Mouse (Mus musculus) gastrocnemius, adult 18-20 months (tissue): Measurements from ENCODE around the gene Thoc6. TPM values are rescaled to one million over a fixed set of nuclear protein-coding genes. Genes with fewer than 3 reads are reported as not detected.

Source experiments
- DNase-seq: peaks from one replicate; pipeline ENCODE4 v3.0.0; 2021; ENCODE audit warnings: low spot score
- long read RNA-seq, 2 experiments: library from polyadenylated mRNA; stranded (forward); transcript quantifications; one replicate each; pipeline ENCODE4 v2.0.0; 2021
- total RNA-seq, 2 experiments: library from RNA; stranded (reverse); gene quantifications; 2 replicates each; pipeline ENCODE4 v1.2.3; 2021

Thoc6 gene
- total RNA-seq = 1 to 10 TPM; 6.9 to 9.9 TPM
- long read RNA-seq, experiment 1, transcript Thoc6-201 (13 exons, 1,504 nt) = major isoform, 5 of 11 reads
- long read RNA-seq, experiment 1, partial matches to known transcripts = 2 of 11 reads
- long read RNA-seq, experiment 1, other reads (novel, unspliced or antisense) = 1 of 11 reads
- long read RNA-seq, experiment 2, partial matches to known transcripts = 0 of 5 reads
- long read RNA-seq, experiment 2, other reads (novel, unspliced or antisense) = 0 of 5 reads

- peak; percentile 93 for DNase-seq
Measured at GRCm38 (mm10) chr17:23673424-23674073, at the start of gene Thoc6, which contains the start of gene Hcfc1r1. TSS of gene Thoc6 (minus strand) at chr17:23673882. TSS of gene Hcfc1r1 (plus strand) at chr17:23673596.

DNA sequence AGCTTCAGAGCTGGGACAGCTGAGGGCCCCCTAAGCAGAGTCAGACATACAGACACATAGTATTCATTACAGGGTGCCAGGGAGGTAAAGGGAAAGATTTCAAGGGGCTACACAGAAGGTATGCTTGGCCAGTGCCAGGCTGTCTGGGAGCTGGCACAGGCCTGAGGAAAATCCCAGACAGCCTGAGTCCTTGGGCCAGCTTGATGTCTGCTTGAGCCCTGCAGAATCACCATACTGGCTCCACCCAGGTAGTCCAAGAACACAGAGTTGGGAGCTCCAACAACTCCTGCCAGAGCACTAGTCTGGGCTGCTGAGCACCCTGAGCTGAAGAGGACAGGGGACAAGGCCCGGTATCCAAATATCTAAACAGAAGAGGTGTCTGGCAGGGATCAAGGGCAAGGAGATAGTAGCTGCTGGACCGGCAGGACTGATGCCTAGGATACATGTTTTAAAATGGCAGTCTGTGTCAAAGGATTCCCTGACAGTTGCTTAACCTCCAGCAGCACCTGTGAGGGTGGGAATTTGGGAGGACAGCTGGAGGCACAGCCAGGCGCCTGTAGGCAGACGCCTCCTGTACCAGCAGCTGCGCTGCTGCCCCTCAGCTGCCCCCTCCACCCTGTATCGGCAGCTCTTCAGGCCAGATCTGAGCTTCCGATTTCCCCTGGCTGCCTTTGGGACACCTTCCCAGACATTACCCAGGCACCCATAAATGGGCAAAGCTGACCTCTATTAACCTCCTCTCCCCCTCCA is 48.9 kb upstream of the Thoc6 start, which contains the start of gene 1520401A03Rik:
1520401A03Rik (minus strand) TSS at position 408 of the 750 bp plus-strand sequence.
- no peak for DNase-seq

DNA sequence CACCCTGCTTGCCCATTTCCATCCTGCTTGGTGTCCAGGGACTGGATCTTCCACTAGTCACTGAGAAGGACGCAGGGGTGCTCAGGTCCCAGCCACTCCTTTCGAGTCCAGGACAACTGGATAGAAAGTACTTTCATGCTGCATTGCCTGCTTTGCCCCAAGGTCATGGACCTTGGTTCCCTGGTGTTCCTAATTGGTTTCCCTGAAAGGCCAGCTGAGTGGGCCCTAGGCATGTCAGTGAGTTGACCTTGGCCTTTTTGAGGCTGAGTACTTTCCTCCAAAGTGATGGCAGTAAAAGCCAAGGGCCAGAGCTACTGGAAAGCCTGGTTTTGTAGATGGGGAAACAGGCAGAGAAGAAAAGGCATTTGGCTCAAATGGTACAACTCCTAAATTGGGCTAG is 48.2 kb upstream of the Thoc6 start:
- DNase-seq = no peak

DNA sequence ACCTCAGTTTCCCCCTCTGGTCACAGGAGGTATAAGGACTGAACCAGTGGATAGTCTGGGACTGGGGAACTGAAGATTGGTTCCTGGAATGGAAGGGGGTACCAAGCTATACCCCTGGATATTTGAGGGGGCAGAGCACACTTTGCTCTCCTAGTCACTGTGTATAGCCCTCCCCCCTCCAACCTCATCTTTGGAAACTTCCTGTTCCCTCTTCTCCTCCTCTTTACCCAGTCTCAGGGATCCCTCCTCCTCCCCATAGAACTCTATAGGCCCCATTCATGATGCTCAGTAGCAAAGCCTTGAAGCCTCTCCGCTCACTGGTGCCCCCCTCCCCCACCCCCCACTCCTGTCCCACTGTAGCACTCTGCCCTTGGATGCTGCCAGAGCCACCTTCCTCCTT is 45.8 kb upstream of the Thoc6 start:
- DNase-seq = no peak

- no peak for DNase-seq
Measured at GRCm38 (mm10) chr17:23717003-23717402, 43.3 kb upstream of the Thoc6 start.

GRCm38 (mm10) chr17:23706212-23706611 is 32.5 kb upstream of the Thoc6 start:
- peak; percentile 59 for DNase-seq

- no peak for DNase-seq
Measured at GRCm38 (mm10) chr17:23705525-23706104, 31.9 kb upstream of the Thoc6 start.

DNA sequence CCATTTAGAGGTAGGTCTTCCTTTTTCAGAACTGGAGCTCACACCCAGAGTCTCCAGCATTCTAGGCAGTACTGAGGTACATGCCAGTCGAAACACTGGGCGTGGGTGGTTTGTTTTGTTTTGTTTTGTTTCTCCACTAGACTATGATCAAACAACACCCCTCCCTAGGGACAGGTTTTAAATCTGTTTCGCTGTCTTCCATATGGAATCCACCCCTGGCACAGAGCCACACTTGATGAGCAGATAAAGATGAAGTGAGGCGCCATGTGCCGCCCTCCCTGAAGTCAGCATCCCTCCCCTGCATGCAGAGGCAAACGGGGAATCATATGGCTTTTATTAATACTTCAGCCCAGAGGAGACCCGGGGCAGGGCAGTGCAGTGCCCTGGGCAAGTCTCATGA is 31.1 kb upstream of the Thoc6 start:
- DNase-seq = no peak

GRCm38 (mm10) chr17:23703301-23703700 is 29.6 kb upstream of the Thoc6 start:
- DNase-seq = no peak

- DNase-seq = peak; percentile 92
Measured at GRCm38 (mm10) chr17:23700079-23700478, 26.4 kb upstream of the Thoc6 start.

DNA sequence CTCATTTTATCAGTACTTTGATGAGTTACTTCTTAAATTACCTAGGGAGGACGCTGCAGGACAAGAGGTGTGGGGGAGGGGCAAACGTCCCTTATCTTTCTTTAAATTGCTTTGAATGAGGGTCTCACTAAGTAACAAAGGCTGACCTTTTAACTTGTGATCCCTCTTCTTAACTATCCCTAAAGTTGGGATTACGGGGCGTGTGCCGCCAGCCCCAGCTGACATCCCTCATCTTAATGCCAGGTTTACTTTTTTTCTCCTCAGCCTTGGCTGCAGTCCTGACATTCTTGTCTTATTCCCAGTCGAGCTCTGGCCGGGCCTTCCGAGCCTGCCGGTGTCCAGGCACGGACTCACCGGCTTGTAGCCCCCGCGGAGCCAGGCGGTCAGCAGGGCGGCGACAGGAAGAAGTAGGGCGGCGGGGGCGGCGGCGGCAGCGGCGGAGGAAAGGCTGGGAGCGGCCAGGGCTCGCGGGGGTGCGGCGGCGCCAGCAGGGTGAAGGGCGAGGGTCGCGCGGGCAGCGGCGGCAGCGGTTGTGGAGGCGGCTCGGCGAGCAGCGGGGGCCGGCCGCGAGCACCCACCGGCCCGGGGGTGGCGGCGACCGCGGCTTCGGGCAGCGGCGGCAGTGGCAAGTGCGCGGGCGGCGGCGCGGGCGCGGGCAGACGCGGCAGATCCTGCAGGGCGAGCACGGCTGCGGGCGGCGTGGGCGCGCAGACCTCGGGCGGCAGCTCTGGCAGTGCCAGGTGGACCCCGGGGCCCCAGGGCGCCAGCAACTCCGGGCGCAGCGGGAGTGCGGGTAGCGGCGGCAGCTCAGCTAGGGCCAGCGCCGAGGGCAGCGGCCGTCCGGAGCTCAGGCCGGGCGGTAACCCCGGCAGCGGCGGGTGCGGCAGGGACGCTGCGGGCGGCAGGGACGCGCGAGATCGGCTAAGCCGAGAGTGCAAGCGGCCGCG is 25.7 kb upstream of the Thoc6 start:
- DNase-seq = peak; percentile 59

DNA sequence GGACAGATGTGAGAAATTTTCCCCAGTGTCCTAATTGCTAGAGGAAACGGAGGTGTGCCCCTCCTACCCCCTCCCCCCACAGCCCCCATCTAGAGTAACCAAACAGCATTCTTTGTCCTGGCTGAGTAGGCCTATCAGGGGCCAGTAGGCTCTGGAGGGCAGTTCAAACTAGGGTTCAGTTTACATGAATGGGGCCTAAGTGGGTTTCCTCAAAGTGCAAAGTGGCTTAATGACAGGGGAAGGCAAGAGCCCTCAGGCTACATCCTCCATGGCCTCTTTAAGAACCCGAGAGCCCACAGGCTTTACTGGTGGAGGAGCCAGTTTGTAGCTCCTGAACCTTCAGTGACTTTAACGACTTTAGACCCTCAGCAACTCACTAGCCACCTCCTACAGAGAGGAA is 22.1 kb upstream of the Thoc6 start:
- DNase-seq = no peak

DNA sequence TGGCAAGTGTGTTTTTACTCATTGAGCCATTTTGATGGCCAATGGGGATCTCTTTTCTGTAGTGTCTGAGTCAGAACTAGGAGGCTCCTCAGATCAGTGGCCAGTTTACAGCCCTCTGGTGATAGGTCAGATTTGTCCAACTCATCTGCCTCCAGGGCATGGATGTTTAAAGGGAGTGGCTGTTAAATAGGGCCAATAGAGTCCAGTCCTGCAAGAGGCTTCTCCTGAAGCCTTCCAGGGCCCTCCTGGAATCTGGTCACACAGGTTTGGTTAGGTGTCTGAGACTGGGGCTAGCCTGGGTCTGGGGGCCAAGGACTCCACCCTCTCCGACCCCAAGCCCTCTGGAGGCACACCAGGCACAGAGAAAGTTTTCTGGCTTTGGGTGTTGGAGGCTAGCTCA is 20.8 kb upstream of the Thoc6 start:
- no peak for DNase-seq

DNA sequence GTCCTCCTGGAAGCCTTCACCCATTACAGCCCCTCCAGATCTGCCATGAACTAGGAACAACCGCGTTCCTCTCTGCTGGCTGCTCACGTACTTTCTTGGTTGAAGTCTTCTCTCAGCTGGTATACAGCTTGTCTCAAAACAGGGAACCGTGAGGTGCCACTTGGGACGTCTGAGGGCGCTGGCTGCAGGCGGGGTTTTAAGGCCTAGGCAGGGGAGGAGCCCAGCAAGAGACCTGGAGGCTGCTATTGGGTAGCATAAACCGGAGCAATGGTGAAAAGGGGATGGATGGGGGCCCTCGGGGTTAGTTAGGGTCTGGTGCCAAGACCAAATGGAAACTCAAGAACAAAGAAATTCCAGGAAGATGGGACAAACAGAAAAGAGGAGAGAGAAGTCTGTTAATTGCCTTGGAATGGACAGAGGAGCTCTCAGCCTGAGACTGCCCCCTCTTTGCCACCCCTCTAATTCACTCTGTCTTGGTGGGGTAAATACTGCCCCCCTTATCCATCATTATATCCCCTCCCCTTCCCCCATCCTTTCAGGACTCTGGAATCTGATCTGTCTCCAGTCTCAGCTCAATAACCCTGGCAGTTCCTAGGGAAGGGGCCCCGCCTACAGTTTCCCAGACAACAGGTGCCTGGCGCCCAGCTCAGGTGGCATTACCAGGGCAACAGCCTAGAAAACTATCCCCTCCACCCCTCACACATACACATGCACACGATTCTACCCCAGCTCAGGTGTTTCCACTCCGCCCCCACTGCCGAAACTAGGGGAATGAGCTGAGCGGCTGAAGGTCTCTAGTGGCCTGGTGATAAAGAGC is 10.4 kb upstream of the Thoc6 start, which contains the start of gene Cldn9:
Cldn9 (minus strand) TSS at position 171 of the 817 bp plus-strand sequence.
- no peak for DNase-seq

DNA sequence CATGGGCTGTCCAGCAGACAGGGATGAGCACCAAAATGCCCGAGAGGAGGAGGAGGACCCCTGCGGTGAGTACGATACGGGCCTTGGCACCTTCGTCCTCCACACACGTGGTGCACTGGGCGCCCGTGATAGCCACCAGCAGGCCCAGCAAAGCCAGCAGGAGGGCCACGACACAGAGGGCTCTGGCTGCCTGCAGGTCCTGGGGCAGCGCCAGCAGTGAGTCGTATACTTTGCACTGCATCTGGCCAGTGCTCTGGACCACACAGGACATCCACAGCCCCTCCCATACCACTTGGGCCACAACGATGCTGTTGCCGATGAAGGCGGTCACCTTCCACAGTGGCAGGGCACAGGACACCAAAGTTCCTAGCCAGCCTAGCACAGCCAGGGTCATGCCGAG is 9.5 kb upstream of the Thoc6 start:
- DNase-seq = no peak

DNA sequence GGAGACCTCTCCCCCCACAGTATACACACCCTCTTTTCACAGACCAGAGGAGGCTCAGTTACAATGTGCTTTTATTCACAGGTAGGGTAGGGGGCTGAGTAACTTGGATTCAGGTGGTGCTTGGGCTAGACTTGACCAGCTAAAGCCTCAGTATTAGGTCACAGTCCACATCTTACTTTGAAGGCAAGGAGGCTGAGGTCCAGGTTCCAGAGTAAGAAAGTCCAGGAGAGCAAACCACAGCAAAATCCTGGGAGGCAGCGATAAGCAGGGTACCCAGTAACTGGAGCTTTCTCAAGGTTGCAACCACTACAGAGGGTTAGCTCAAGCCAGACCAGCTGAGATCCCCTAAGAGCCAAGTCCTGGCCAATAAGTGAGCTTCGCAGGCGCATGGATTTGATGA is 8.8 kb upstream of the Thoc6 start:
- DNase-seq = no peak

- DNase-seq = no peak
Measured at GRCm38 (mm10) chr17:23682092-23682491, 8.4 kb upstream of the Thoc6 start.

GRCm38 (mm10) chr17:23681086-23681485 is 7.4 kb upstream of the Thoc6 start:
- DNase-seq = no peak

DNA sequence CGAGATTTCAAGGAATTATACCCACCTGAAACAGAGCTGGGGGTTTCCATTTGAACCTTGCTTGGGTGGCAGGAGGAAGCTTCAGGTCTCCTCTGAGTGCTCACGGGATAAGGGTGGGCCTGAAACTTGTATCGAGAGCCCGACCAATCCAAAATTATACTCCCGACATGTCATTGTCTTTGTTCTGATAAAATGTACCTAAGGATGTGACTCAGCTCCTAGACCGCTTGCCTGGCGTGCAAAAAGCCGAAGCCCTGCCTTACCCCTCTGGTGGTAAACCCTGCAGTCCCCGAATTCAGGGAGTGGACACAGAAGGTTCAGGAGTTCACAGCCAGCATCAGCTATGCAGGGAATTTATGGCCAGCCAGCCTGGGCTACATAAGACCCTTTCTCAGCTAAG is 6.7 kb upstream of the Thoc6 start:
- no peak for DNase-seq
